Mouse (Mus musculus) limb, embryonic 14.5 days (tissue): ENCODE measurements at regions not wholly inside any gene's neighbourhood (a gene's known extent, or its start where the extent isn't known, plus 50 kb on each side); places are given as distances from the start of the nearest gene placed in this dataset.

Experiments
- ATAC-seq: fragments of 200-750 bp; cut with Nextera tagmentation; 2 replicates; pipeline ENCODE4 v1.8.0; 2017; ENCODE audit warnings: low read depth, moderate number of reproducible peaks, moderate TSS enrichment; ENCODE audit not compliant: low FRiP score
- DNase-seq: peaks from one replicate; pipeline ENCODE4 v3.0.0-alpha.2; 2015; ENCODE audit warnings: low spot score
- H3K27ac ChIP-seq: fragments of 300-500 bp; sonication (generic); replicated peaks from 2 replicates; pipeline ENCODE4 v1.5.1; 2014; ENCODE audit warnings: low read depth, mild to moderate bottlenecking, low read length, moderate library complexity, mixed read lengths
- H3K27me3 ChIP-seq: fragments of 300-500 bp; sonication (generic); 2 replicates; pipeline ENCODE4 v1.6.1; 2014; ENCODE audit warnings: low read length, mixed read lengths; ENCODE audit not compliant: control insufficient read depth, insufficient read depth
- H3K36me3 ChIP-seq: fragments of 300-500 bp; sonication (generic); 2 replicates; pipeline ENCODE4 v1.6.1; 2014; ENCODE audit warnings: mild to moderate bottlenecking, low read length, moderate library complexity, mixed read lengths; ENCODE audit not compliant: control insufficient read depth, insufficient read depth
- H3K4me1 ChIP-seq: fragments of 300-500 bp; sonication (generic); 2 replicates; pipeline ENCODE4 v1.6.1; 2014; ENCODE audit warnings: antibody characterized with exemption, low read length, mixed read lengths; ENCODE audit not compliant: control insufficient read depth, insufficient read depth
- H3K4me2 ChIP-seq: fragments of 300-500 bp; sonication (generic); replicated peaks from 2 replicates; pipeline ENCODE4 v1.6.1; 2014; ENCODE audit warnings: low read depth, mild to moderate bottlenecking, low read length, moderate library complexity; ENCODE audit not compliant: severe bottlenecking
- H3K4me3 ChIP-seq: fragments of 300-500 bp; sonication (generic); replicated peaks from 2 replicates; pipeline ENCODE4 v1.5.1; 2014; ENCODE audit warnings: low read length
- H3K9ac ChIP-seq: fragments of 300-500 bp; sonication (generic); 2 replicates; pipeline ENCODE4 v1.6.1; 2014; ENCODE audit warnings: mild to moderate bottlenecking, low read depth, low read length, moderate library complexity; ENCODE audit not compliant: severe bottlenecking
- H3K9me3 ChIP-seq: fragments of 300-500 bp; sonication (generic); 2 replicates; pipeline ENCODE4 v1.6.1; 2016; ENCODE audit warnings: low read length; ENCODE audit not compliant: control insufficient read depth
- POLR2A ChIP-seq: fragments of 200-500 bp; IDR thresholded peaks from 2 replicates; pipeline ENCODE4 v1.8.0; 2012; ENCODE audit warnings: inconsistent platforms, mild to moderate bottlenecking, moderate library complexity, borderline replicate concordance; ENCODE audit not compliant: insufficient read depth, insufficient read length; ENCODE audit errors: extremely low read depth
- WGBS: fragments of 180-500 bp; shearing (Covaris S2); extraction: QIAGEN DNeasy Blood & Tissue Kit; methylation state at CpG from one replicate; pipeline ENCODE4 v1.1.7; 2014; 5-methylcytosine and 5-hydroxymethylcytosine counted together

DNA sequence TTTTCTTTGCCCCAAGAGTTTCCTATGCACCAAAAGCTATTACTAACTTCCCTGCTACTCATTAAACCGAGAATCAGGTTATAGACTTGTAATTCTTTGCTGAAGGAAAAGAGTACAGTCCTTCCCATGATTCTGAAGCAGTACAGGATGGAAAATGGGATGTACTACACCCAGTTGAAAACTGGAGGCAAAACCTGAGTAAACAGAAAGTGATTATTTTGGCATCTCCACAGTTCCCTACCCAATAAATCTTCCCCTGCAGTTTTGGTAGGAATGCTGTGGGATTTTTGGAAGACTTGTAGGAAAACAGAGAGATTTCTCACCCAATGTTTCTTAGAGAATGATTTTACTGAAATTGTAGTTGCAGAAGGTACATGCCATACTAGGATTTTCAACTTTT is 268.5 kb downstream of the Dio2 start:
- H3K36me3 ChIP-seq = no peaks in the 10 kb centered on the region
- H3K27me3 ChIP-seq = no peaks in the 10 kb centered on the region
- no peak for TF ChIP-seq POLR2A
- WGBS = 36% methylated on average over 1 of the region's 1 CpGs
- H3K9ac ChIP-seq = no peak overlapping the region
- no peak overlapping the region for H3K27ac ChIP-seq
- peak; percentile 10 for DNase-seq
- no peak for ATAC-seq
- H3K4me2 ChIP-seq = no peak overlapping the region
- H3K4me1 ChIP-seq = no peaks in the 10 kb centered on the region
- no peak overlapping the region for H3K4me3 ChIP-seq
- H3K9me3 ChIP-seq = no peaks in the 10 kb centered on the region

GRCm38 (mm10) chr12:90460121-90460520 is 278.1 kb downstream of the Dio2 start:
- H3K9ac ChIP-seq = no peak overlapping the region
- H3K4me1 ChIP-seq = no peaks in the 10 kb centered on the region
- H3K36me3 ChIP-seq = no peaks in the 10 kb centered on the region
- no peak for DNase-seq
- H3K27ac ChIP-seq = no peak overlapping the region
- H3K9me3 ChIP-seq = no peaks in the 10 kb centered on the region
- 73% methylated on average over 2 of the region's 2 CpGs for WGBS
- no peak for ATAC-seq
- H3K27me3 ChIP-seq = no peaks in the 10 kb centered on the region
- H3K4me3 ChIP-seq = no peak overlapping the region
- no peak overlapping the region for H3K4me2 ChIP-seq
- TF ChIP-seq POLR2A = no peak

- Histone ChIP-seq H3K4me1 (no peaks in the 10 kb centered on the region), H3K4me2 (no peak overlapping the region), H3K9ac (no peak overlapping the region), H3K4me3 (no peak overlapping the region), H3K9me3 (no peaks in the 10 kb centered on the region), H3K27me3 (no peaks in the 10 kb centered on the region), H3K27ac (no peak overlapping the region), H3K36me3 (no peaks in the 10 kb centered on the region)
- ATAC-seq = no peak
- WGBS = 92% methylated on average over 1 of the region's 1 CpGs
- DNase-seq = no peak
- TF ChIP-seq POLR2A = no peak
These were observed 297.6 kb downstream of the Dio2 start for GRCm38 (mm10) chr12:90440672-90441071.

DNA sequence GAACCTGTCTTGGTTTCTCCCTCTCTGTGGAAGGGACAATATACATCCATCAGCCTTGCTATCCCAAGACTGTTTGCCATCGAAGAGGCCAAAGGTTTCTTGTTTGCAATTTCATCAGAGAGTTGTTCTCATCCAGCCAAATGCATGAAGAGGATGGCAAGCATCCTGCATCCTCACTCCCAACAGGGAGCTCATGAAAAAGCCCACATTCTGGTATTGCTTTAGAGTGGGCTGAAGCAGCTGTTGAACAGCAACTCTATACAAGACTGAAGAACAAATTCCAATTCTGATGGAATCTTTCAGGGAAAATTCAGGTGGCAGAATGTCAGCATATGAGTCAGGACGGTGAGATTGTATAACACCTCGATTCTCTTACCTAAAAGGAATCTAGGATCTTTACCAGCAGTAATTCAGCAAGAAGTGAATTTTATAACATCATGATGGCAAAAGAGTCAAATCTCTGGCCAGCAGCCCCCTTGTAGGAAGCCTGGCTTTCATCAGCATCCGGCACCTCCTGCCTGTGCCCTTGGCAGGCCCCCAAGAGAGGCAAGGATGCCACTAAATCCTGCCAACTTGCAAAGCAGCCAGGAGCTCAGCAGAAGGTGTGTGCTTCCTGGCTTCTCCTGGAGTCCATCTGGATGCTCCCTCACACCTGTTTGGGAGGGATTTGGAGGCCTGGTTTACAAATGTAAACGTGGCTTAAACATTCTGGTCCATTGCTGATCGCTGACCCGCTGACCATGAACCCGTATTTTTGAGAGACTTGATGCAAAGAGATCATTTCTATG is 312.8 kb downstream of the Dio2 start:
- DNase-seq (no peak), ATAC-seq (no peak)
- WGBS = 64% methylated on average over 8 of the region's 8 CpGs
- Histone ChIP-seq H3K4me1 (no peaks in the 10 kb centered on the region), H3K36me3 (no peaks in the 10 kb centered on the region), H3K27me3 (no peaks in the 10 kb centered on the region), H3K27ac (no peak overlapping the region), H3K9ac (no peak overlapping the region), H3K4me3 (no peak overlapping the region), H3K9me3 (no peaks in the 10 kb centered on the region), H3K4me2 (no peak overlapping the region)
- no peak for TF ChIP-seq POLR2A

DNA sequence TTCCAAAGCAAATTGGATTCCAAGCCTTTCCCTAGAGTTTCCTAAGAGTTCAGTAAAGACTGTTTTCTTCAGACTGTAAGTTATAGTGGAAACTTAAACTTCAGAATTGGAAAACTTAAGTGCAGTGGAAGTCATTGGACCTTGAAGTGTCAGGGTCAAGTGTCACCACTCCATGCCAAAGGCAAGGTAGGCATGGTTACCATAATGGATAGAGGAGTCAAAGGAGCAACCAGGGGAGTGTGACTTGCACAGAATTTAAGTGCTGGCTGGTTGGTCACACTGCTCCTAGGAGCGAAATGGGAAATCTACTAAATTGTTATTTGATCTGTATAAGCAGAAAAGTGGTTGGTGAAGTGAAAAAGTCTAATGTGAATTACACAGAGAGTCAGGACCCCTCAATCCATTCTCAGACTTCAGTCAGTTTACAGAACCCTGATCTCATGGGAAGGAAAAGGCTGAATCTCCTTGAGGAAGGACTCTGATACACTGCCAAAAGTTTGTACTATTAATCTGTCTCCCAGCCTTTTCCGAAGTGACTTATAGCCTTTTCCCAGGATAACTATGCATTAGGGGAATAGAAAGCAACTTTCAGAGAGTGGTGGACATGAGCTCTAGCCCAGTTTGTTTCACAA is 320.5 kb downstream of the Dio2 start:
- no peaks in the 10 kb centered on the region for H3K9me3 ChIP-seq
- no peak overlapping the region for H3K27ac ChIP-seq
- TF ChIP-seq POLR2A = no peak
- no peaks in the 10 kb centered on the region for H3K36me3 ChIP-seq
- no peak overlapping the region for H3K4me2 ChIP-seq
- DNase-seq (no peak), ATAC-seq (no peak)
- WGBS = 81% methylated on average over 2 of the region's 2 CpGs
- no peaks in the 10 kb centered on the region for H3K4me1 ChIP-seq
- no peaks in the 10 kb centered on the region for H3K27me3 ChIP-seq
- no peak overlapping the region for H3K9ac ChIP-seq
- H3K4me3 ChIP-seq = no peak overlapping the region
